Mouse (Mus musculus) frontal cortex, postnatal 36 days (tissue): ENCODE measurements around the gene Gm49450.
A peak's percentile ranks its signal among the peaks of the same experiment; 100 is the strongest.

Experiments used
- DNase-seq, 2 experiments: peaks; one replicate each; pipeline ENCODE4 v3.0.0; 2022; ENCODE audit warnings: low spot score in 2 of 2

The Gm49450 gene

DNA sequence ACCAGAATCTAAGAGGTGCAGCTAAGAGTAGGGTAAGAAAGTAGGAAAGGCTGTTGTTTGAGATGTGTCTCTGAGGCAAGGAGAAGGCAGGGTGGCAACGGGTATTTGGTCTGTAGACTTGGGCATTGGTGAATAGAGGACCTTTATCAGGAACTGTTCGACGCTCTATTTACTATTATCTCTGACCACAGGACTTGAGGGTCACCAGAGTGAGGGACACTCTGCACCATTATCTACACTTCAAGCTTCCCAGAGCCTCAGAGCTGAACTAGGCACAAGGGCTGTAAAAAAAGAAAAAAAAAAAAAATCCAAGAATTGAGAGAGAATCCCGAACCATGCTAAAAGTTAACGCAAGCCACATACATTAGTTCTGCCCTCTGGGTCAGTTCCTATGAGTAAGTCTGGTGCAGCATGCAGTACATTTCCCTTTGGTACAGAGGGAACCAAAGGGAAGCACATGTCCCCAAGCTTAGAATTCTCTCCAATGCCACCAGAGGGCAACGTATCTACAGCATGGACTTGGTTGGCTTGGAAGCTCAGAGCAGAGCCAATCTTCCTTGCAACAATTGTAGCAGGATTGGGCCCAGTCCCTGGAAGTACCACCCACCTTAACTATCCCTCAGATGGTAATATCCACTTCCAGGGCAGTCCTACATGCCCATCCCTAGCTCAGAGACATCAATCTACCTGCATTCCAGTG, 61.3 kb downstream of the Gm49450 start:
- peak in 1 of 2 experiments; percentile 75 for DNase-seq

DNA sequence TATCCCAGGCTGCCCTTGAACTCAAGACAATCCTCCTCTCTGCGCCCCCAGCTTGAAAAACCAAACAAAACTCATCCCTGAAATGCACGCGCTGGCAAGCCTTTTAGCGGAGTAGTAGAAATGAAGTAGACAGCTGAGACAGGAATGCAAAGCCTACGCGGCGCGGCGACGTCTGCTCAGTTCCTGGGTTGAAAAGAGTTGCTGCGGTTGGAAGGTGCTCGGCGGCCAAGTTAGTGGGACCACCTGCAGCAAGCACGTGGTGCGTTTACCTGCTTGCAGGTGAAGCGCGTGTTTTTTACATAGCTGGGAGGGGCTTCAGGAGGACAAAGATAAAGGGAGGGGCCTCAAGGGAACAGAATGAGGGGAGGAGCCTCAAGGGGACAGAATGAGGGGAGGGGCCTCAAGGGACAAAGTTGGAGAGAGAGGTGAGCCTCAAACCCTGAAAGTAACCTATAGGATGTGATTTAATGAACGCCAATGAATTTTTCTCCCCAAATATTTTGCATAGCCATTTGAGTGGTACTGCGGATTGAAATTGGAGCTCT, 62.1 kb downstream of the Gm49450 start:
- DNase-seq: no peak

DNA sequence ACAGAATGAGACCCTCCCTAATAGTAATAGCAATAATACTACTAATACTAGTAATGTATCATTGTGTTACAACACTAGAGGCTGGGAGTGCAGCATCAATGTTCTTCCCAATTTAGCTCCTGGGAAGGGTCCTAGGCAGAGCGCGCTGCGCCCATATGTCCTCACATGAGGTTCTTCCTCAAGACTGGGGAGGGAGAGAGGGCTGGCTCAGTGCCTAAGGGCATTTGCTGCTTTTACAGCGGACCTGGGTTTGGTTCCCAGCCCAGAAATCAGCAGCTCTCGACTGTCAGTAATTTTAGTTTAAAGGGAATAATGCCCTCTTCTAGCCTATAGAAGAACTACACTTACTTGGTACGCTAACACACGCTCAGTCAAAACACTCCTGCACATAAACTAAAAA, 65.8 kb downstream of the Gm49450 start:
- no peak for DNase-seq

DNA sequence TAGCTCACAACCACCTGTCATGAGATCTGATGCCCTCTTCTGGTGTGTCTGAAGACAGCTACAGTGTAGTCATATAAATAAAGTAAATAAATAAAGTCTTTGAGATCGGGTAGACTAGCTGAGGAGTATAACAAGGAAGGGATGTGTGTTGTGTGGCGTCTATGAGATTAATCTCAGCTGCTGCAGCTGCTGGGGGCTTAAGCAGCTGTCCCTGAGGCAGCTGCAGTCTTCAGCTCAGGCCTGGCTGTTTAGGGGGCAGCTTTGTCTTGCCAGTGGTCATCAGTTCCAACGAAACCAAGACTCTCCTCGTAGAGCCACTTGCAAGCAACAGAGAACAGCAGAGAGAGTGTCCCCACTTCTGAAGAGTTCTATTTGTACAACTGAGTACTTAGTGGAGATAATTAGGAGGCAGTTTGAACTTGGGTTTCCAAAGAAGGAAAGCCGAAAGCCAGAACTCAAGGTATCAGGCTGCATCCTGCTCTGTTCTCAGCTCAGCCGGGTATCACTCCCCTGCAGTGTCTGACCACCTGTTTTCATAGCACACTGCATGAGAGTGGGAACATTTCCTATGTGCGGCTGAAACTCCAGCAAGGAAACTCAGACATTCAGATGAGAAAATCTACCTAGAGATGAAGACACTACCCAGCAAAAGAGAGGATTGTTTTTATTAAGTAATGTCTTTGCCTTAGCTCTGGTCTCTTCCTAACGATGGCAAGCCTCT, 66.5 kb downstream of the Gm49450 start:
- no peak for DNase-seq

DNA sequence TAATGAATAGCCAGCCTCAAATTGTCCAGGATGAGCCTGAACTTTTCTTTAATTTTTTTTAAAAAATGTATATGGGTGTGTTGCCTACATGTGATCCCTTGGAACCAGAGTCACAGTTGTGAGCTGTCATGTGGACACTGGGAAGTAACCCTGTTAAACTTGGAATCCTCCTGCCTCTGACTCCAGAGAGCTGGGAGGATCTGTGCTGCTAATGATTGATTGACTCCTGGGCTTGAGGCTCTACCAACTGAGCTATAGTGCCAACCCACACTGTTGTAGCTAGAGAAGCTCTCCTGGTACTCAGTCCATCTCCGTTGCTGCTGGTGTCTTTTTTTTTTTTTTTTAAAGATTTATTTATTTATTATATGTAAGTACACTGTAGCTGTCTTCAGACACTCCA, 69.2 kb downstream of the Gm49450 start:
- no peak for DNase-seq

DNA sequence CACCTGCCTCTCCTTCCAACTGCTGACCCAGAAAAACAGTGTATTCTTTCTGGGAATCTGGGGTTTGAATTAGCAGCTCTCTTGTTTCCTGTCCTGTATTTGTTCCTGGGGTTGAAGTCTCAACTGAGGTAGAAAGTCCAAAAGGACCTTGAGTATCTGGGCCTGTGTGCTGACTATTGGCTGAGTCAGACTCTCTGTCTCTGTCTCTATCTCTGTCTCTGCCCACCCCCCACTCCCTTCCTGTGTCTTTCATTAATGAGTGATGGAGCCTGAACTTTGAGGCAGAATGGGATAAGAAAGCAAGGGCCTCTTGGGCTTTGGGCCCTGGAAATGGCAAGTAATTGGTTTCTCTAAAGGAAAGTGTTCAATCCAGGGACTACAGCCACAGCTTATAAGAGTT, 69.7 kb downstream of the Gm49450 start:
- DNase-seq: no peak
